14 mouse cellular contexts compared by ENCODE assay signal in genomic region chr4:137904956-137905551, GRCm38 (mm10). TPM values are rescaled to one million over a fixed set of nuclear protein-coding genes. Genes with fewer than 3 reads are reported as not detected.
DNase-seq lines count a peak whose midpoint lies in the region; ATAC-seq and TF ChIP-seq lines count a peak whose summit lies in the region.
"Had no signal": no experiment of that assay in that cellular context is flagged by ENCODE, and none has a peak within 500 bp of the region (broad histone marks: within the 10 kb centered on the region; RNA-seq: fewer than 3 reads in every experiment).

No protein-coding gene starts in this region.

- H3K27ac ChIP-seq in midbrain, embryonic 10.5 days (replicated peaks) = 0 out of 2 replicates have a peak overlapping the region, but pooled peaks have one; percentile 42
- no peak overlapping the region for H3K27ac ChIP-seq in midbrain, embryonic 13.5 days
- H3K27ac ChIP-seq in intestine, postnatal 0 days (ENCODE audit: low read depth, low read length) = peak overlapping the region; percentile 54
- no peak overlapping the region; the same call in 1 of the 2 replicates for H3K27ac ChIP-seq in embryonic facial prominence, embryonic 10.5 days (replicated peaks)
- H3K27ac ChIP-seq: limb, embryonic 13.5 days; stomach, embryonic 15.5 days had no signal

- DNase-seq in cerebellum, postnatal 25 days = peak; percentile 52 to 56
- DNase-seq in cerebellum, postnatal 10 days = no peak
- DNase-seq in midbrain, embryonic 10.5 days (ENCODE audit: low spot score) = no peak
- DNase-seq in R1 (ENCODE audit: low read depth, low spot score) = peak; percentile 39
- DNase-seq in embryonic facial prominence, embryonic 10.5 days (ENCODE audit: low spot score) = no peak
- no peak for DNase-seq in right cerebral cortex, adult 2 months (ENCODE audit: low spot score in 2 of 2)
- DNase-seq: adrenal gland, postnatal 10 days; heart, adult 11 months; kidney, adult 9 months had no signal

- no peak overlapping the region for H3K9ac ChIP-seq in midbrain, embryonic 13.5 days (replicated peaks)
- no peak overlapping the region; the same call in 1 of the 2 replicates for H3K9ac ChIP-seq in intestine, postnatal 0 days (ENCODE audit: low read depth, low read length)
- H3K9ac ChIP-seq: limb, embryonic 13.5 days; stomach, embryonic 15.5 days had no signal

- H3K9me3 ChIP-seq in midbrain, embryonic 10.5 days (replicated peaks) = no peaks in the 10 kb centered on the region
- H3K9me3 ChIP-seq in midbrain, embryonic 13.5 days = no peaks in the 10 kb centered on the region
- no peaks in the 10 kb centered on the region for H3K9me3 ChIP-seq in intestine, postnatal 0 days (ENCODE audit: control insufficient read depth)
- H3K9me3 ChIP-seq in embryonic facial prominence, embryonic 10.5 days = no peaks in the 10 kb centered on the region
- H3K9me3 ChIP-seq: limb, embryonic 13.5 days; stomach, embryonic 15.5 days had no signal

- H3K4me1 ChIP-seq in midbrain, embryonic 10.5 days = peaks cover 30% of the 10 kb centered on the region
- peaks cover 18% of the 10 kb centered on the region for H3K4me1 ChIP-seq in midbrain, embryonic 13.5 days (replicated peaks)
- H3K4me1 ChIP-seq in intestine, postnatal 0 days (replicated peaks; ENCODE audit: control insufficient read depth, insufficient read depth, low read length) = peaks cover 4% of the 10 kb centered on the region
- peaks cover 50% of the 10 kb centered on the region for H3K4me1 ChIP-seq in embryonic facial prominence, embryonic 10.5 days

- ATAC-seq in midbrain, embryonic 13.5 days = no peak
- 0 out of 2 replicates have a peak, but pooled peaks have one; percentile 21 for ATAC-seq in intestine, postnatal 0 days

- no peaks in the 10 kb centered on the region for H3K27me3 ChIP-seq in midbrain, embryonic 10.5 days (ENCODE audit: low read depth, poor library complexity, severe bottlenecking)
- no peaks in the 10 kb centered on the region for H3K27me3 ChIP-seq in midbrain, embryonic 13.5 days
- H3K27me3 ChIP-seq in intestine, postnatal 0 days (replicated peaks; ENCODE audit: control insufficient read depth, insufficient read depth, low read length) = no peaks in the 10 kb centered on the region
- no peaks in the 10 kb centered on the region for H3K27me3 ChIP-seq in embryonic facial prominence, embryonic 10.5 days (replicated peaks; ENCODE audit: low read depth, poor library complexity, severe bottlenecking)
- H3K27me3 ChIP-seq: limb, embryonic 13.5 days; stomach, embryonic 15.5 days had no signal

- H3K36me3 ChIP-seq in midbrain, embryonic 10.5 days = no peaks in the 10 kb centered on the region
- H3K36me3 ChIP-seq in midbrain, embryonic 13.5 days = no peaks in the 10 kb centered on the region
- no peaks in the 10 kb centered on the region for H3K36me3 ChIP-seq in intestine, postnatal 0 days (ENCODE audit: control insufficient read depth, insufficient read depth)
- no peaks in the 10 kb centered on the region for H3K36me3 ChIP-seq in embryonic facial prominence, embryonic 10.5 days (replicated peaks)
- H3K36me3 ChIP-seq: limb, embryonic 13.5 days; stomach, embryonic 15.5 days had no signal

- no peak overlapping the region for H3K4me3 ChIP-seq in midbrain, embryonic 10.5 days
- H3K4me3 ChIP-seq in midbrain, embryonic 13.5 days (replicated peaks) = no peak overlapping the region
- no peak overlapping the region for H3K4me3 ChIP-seq in intestine, postnatal 0 days (ENCODE audit: low read depth, low read length)
- H3K4me3 ChIP-seq in embryonic facial prominence, embryonic 10.5 days = no peak overlapping the region
- H3K4me3 ChIP-seq: erythroblast, embryonic 14.5 days; limb, embryonic 13.5 days; stomach, embryonic 15.5 days had no signal

- no peak overlapping the region for H3K4me2 ChIP-seq in midbrain, embryonic 13.5 days (replicated peaks)
- peak overlapping the region; percentile 37 for H3K4me2 ChIP-seq in intestine, postnatal 0 days (replicated peaks; ENCODE audit: low read depth)
- H3K4me2 ChIP-seq: limb, embryonic 13.5 days; stomach, embryonic 15.5 days had no signal

- 80% methylated on average over 13 of the region's 13 CpGs for WGBS in midbrain, embryonic 10.5 days
- WGBS in midbrain, embryonic 13.5 days = 70% methylated on average over 13 of the region's 13 CpGs
- 42% methylated on average over 13 of the region's 13 CpGs for WGBS in intestine, postnatal 0 days
- WGBS in embryonic facial prominence, embryonic 10.5 days = 73% methylated on average over 13 of the region's 13 CpGs

- TF ChIP-seq CTCF in intestine, postnatal 0 days (IDR thresholded peaks at IDR 0.05; ENCODE audit: low read depth) = no peak

RNA-seq across cellular contexts. Expression of gene Ece1, which starts 43.0 kb away (rescaled TPM):
- 31.6 and 31.7 TPM in 2 replicates for polyA plus RNA-seq in midbrain, embryonic 10.5 days (2016; fragmentation: Nextera tagmentation; extraction: Ambion mirVana)
- 12.7 and 19.4 TPM in 2 replicates for polyA plus RNA-seq in midbrain, embryonic 13.5 days (2015; fragmentation: Nextera tagmentation; extraction: Ambion mirVana)
- polyA plus RNA-seq in intestine, postnatal 0 days (2015; fragmentation: Nextera tagmentation; extraction: Ambion mirVana) = 44.9 and 49.1 TPM in 2 replicates
- polyA plus RNA-seq in embryonic facial prominence, embryonic 10.5 days (2016; fragmentation: Nextera tagmentation; extraction: Ambion mirVana) = 46.6 and 54.5 TPM in 2 replicates

Comparison
In these comparisons a context has a peak if more than half of its experiments do, and no peak if none do; other contexts are left out.
1. DNase-seq: peak in cerebellum, postnatal 25 days (2 of 2) and R1 (single experiment); none in cerebellum, postnatal 10 days (0 of 2), midbrain, embryonic 10.5 days (single experiment), embryonic facial prominence, embryonic 10.5 days (single experiment) and right cerebral cortex, adult 2 months (0 of 2).
2. H3K27ac ChIP-seq: peak in midbrain, embryonic 10.5 days (single experiment) and intestine, postnatal 0 days (single experiment); none in midbrain, embryonic 13.5 days (single experiment) and embryonic facial prominence, embryonic 10.5 days (single experiment).